Mouse (Mus musculus): Measurements from ENCODE around the gene Zdhhc18. TPM values are rescaled to one million over a fixed set of nuclear protein-coding genes. Genes with fewer than 3 reads are reported as not detected.

The Zdhhc18 gene
- polyA plus RNA-seq (2014; fragmentation: Nextera tagmentation; extraction: Ambion mirVana) = 1.9 and 2.2 TPM in 2 replicates

DNA sequence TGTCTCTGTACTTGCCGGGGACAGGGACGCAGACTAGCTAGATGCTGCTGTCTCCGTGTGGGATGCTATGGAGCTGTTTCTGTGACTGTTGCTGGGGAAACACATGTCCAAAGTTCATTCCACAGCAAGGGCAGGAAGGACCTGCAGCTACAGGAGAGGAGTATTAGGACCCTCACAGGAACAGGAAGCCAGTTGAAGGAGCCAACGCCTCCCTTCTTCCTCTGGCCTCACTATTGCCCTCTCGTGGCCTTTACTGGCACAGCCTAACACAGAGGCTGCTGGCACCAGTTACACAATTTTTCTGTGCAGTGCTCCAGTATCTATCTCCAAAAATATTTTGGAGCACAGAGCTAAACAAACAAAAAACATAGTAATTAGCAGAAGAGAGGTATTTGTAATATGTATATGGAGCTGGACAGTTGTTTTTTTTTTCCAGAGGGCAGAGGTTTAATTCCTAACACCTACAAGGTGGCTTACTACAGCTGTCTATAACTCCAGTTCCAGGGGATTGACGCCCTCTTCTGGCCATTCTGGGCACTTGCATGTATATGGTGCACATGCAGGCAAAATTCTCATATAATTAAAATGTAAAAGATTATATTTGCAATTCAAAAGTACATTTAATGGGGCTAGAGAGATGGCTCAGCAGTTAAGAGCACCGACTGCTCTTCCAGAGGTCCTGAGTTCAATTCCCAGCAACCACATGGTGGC, at the start of gene Zdhhc18:
TSS of gene Zdhhc18 (minus strand) at position 166 of the 711 bp plus-strand sequence.
- Histone ChIP-seq H3K4me3 (ENCODE audit: low read depth, low read length) (peak within 1 kb of the TSS; percentile 18; the same call in 1 of the 2 replicates), H3K27ac (ENCODE audit: low read depth) (no peak within 1 kb of the TSS), H3K9me3 (ENCODE audit: control insufficient read depth, low read length) (0 out of 2 replicates have a peak, but pooled peaks cover 2% of the 10 kb centered on the region), H3K4me1 (replicated peaks; ENCODE audit: control insufficient read depth, insufficient read depth, low read length) (no peaks in the 10 kb centered on the region), H3K36me3 (ENCODE audit: control insufficient read depth, insufficient read depth, low read length) (no peaks in the 10 kb centered on the region), H3K9ac (ENCODE audit: low read length) (peak within 1 kb of the TSS; percentile 25; the same call in 1 of the 2 replicates), H3K27me3 (replicated peaks; ENCODE audit: control insufficient read depth, insufficient read depth, low read length) (no peaks in the 10 kb centered on the region), H3K4me2 (ENCODE audit: low read length) (peak within 1 kb of the TSS; percentile 29)
- WGBS = 47% methylated on average over 7 of the region's 7 CpGs
- ATAC-seq (replicated peaks; ENCODE audit: low FRiP score, low TSS enrichment, low read depth) (no peak), DNase-seq (ENCODE audit: low spot score) (peak; percentile 84)

DNA sequence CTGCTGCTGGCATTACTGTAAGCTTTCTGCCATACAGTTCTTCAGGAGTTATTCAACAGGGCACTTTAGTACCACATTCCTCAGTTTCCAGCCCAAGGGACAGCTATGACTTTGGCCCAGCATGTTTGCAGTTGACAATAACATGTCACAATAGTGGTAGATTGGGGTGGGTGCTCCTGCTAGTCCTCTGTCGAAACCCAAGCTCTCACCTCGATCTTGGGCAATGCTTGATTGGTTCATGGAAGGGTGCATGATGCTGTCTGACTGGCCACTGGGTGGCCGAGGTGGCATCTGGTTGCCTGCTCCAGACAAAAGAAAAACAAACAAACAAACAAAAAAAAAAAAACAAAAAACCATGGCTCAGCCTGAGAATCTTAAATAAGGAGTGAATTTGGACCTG, 45.4 kb upstream of the Zdhhc18 start:
- Histone ChIP-seq H3K4me3 (ENCODE audit: low read depth, low read length) (no peak overlapping the region), H3K9ac (ENCODE audit: low read length) (no peak overlapping the region), H3K27me3 (replicated peaks; ENCODE audit: control insufficient read depth, insufficient read depth, low read length) (no peaks in the 10 kb centered on the region), H3K9me3 (ENCODE audit: control insufficient read depth, low read length) (no peaks in the 10 kb centered on the region), H3K4me1 (replicated peaks; ENCODE audit: control insufficient read depth, insufficient read depth, low read length) (peaks cover 16% of the 10 kb centered on the region), H3K27ac (ENCODE audit: low read depth) (no peak overlapping the region), H3K36me3 (ENCODE audit: control insufficient read depth, insufficient read depth, low read length) (peaks cover 80% of the 10 kb centered on the region), H3K4me2 (ENCODE audit: low read length) (no peak overlapping the region)
- WGBS = 90% methylated on average over 3 of the region's 3 CpGs
- ATAC-seq (replicated peaks; ENCODE audit: low FRiP score, low TSS enrichment, low read depth) (no peak), DNase-seq (ENCODE audit: low spot score) (no peak)

DNA sequence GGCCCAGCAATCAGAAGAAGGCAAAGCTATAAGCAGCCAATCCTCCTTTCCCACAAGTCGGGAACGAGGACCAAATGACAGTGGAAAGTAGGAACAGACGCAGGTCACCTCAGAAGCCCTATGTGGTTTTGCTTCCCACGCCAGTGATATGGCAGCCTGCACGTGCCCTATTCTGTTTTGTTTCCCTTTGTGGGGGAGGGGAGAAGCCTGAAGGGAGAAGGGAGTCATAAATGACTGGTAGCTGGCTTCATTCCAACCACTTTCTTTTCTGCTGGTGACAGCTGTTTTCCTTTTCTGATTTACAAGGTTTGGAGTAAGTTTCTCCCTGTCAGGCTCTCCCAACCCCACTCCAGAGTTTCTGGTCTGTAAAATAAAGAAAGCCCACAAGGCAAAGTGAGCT, 40.3 kb upstream of the Zdhhc18 start:
- DNase-seq (ENCODE audit: low spot score) = no peak
- Histone ChIP-seq H3K4me1 (replicated peaks; ENCODE audit: control insufficient read depth, insufficient read depth, low read length) (peaks cover 40% of the 10 kb centered on the region), H3K27me3 (replicated peaks; ENCODE audit: control insufficient read depth, insufficient read depth, low read length) (no peaks in the 10 kb centered on the region), H3K4me2 (ENCODE audit: low read length) (no peak overlapping the region), H3K9me3 (ENCODE audit: control insufficient read depth, low read length) (no peaks in the 10 kb centered on the region), H3K9ac (ENCODE audit: low read length) (no peak overlapping the region), H3K36me3 (ENCODE audit: control insufficient read depth, insufficient read depth, low read length) (peaks cover 100% of the 10 kb centered on the region), H3K27ac (ENCODE audit: low read depth) (no peak overlapping the region; the same call in 1 of the 2 replicates), H3K4me3 (ENCODE audit: low read depth, low read length) (no peak overlapping the region)
- 10% methylated on average over 5 of the region's 5 CpGs for WGBS
- no peak for ATAC-seq (replicated peaks; ENCODE audit: low FRiP score, low TSS enrichment, low read depth)

DNA sequence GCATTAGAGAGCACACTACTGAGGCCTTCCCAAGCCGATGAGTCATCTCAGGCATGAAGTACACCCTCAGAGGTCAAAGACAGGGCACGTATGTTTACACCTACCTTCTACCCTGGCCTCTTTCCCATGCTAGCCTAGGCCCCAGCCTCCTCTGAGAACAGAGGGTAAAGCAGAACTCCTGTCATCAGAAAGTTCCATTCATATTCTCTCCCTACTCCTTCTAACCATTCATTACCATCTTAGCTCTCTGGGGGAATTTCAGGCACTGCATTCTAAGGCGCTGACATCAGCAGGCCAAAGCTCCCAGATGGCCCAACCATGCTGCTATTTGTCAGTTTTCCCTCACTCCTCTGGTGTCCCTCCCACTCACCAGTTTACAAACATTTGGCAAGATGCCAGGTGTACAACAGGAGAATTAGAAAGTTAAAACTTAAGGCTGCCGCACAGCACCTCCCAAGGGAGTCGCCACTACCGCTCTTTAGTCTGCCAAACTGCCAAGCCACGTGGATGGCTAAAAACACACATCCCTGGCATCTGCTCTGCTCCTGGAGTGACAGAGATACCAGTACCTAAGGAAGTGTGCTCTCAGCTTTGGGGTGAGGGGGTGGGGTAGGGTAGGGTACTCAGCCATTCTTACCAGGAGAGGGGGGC, 38.6 kb upstream of the Zdhhc18 start:
- Histone ChIP-seq H3K4me3 (ENCODE audit: low read depth, low read length) (no peak overlapping the region), H3K27me3 (replicated peaks; ENCODE audit: control insufficient read depth, insufficient read depth, low read length) (no peaks in the 10 kb centered on the region), H3K27ac (ENCODE audit: low read depth) (peak overlapping the region; percentile 7; the same call in 1 of the 2 replicates), H3K4me2 (ENCODE audit: low read length) (no peak overlapping the region), H3K9ac (ENCODE audit: low read length) (no peak overlapping the region), H3K36me3 (ENCODE audit: control insufficient read depth, insufficient read depth, low read length) (peaks cover 100% of the 10 kb centered on the region), H3K9me3 (ENCODE audit: control insufficient read depth, low read length) (no peaks in the 10 kb centered on the region), H3K4me1 (replicated peaks; ENCODE audit: control insufficient read depth, insufficient read depth, low read length) (peaks cover 40% of the 10 kb centered on the region)
- peak; percentile 67 for ATAC-seq (replicated peaks; ENCODE audit: low FRiP score, low TSS enrichment, low read depth)
- 34% methylated on average over 7 of the region's 7 CpGs for WGBS
- no peak for DNase-seq (ENCODE audit: low spot score)

DNA sequence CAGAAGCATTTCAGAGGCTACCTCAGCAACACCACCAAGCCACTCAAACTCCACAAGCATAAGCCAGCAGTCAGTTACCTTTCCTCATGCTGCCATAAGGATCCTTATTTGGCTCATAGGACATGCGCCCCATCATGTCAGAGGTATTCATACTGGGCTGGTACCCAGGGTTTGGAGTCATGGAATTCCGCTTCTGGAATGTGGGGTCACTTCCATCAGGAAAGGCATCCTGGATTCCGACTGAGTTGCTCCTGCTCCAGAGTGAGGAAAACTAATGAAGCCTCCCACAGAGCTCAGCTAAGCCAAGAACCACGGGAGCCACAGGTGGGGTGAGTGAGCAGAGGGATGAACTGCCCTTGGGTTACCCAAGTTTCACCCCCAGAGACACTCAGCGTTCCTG, 37.2 kb upstream of the Zdhhc18 start:
- WGBS = 88% methylated on average over 5 of the region's 5 CpGs
- H3K9me3 ChIP-seq (ENCODE audit: control insufficient read depth, low read length) = no peaks in the 10 kb centered on the region

DNA sequence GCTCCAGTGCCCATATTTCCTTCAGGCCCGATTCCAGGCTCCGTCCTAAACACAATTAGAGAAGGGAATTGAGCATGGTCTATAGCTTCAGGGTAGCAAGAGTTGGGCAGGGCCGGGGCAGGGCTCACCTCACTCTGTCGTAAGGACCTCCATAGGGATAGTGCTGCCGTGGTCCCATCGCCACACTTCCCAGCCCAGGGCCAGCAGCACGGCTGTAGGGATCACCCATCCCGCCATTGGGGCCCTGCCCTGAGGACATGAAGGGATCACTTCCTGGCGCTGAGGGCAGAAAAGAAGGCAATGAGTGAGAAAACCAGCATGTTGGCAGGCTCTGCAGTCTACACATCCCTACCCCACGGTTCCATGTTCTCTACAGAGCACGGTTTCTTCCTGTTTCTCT, 36.6 kb upstream of the Zdhhc18 start:
- H3K27me3 ChIP-seq (replicated peaks; ENCODE audit: control insufficient read depth, insufficient read depth, low read length) = no peaks in the 10 kb centered on the region
- no peak overlapping the region for H3K9ac ChIP-seq (ENCODE audit: low read length)
- no peak overlapping the region for H3K4me3 ChIP-seq (ENCODE audit: low read depth, low read length)
- 86% methylated on average over 11 of the region's 11 CpGs for WGBS
- no peak for ATAC-seq (replicated peaks; ENCODE audit: low FRiP score, low TSS enrichment, low read depth)
- H3K4me1 ChIP-seq (replicated peaks; ENCODE audit: control insufficient read depth, insufficient read depth, low read length) = peaks cover 35% of the 10 kb centered on the region
- no peak for DNase-seq (ENCODE audit: low spot score)
- H3K9me3 ChIP-seq (ENCODE audit: control insufficient read depth, low read length) = no peaks in the 10 kb centered on the region
- H3K27ac ChIP-seq (ENCODE audit: low read depth) = no peak overlapping the region
- H3K4me2 ChIP-seq (ENCODE audit: low read length) = no peak overlapping the region
- H3K36me3 ChIP-seq (ENCODE audit: control insufficient read depth, insufficient read depth, low read length) = peaks cover 100% of the 10 kb centered on the region

More for the DNA sequence above, 37.2 kb upstream of the Zdhhc18 start:
- DNase-seq (ENCODE audit: low spot score) = no peak
- Histone ChIP-seq H3K4me2 (ENCODE audit: low read length) (no peak overlapping the region), H3K27ac (ENCODE audit: low read depth) (no peak overlapping the region), H3K27me3 (replicated peaks; ENCODE audit: control insufficient read depth, insufficient read depth, low read length) (no peaks in the 10 kb centered on the region), H3K36me3 (ENCODE audit: control insufficient read depth, insufficient read depth, low read length) (peaks cover 100% of the 10 kb centered on the region), H3K4me3 (ENCODE audit: low read depth, low read length) (no peak overlapping the region), H3K4me1 (replicated peaks; ENCODE audit: control insufficient read depth, insufficient read depth, low read length) (peaks cover 40% of the 10 kb centered on the region), H3K9ac (ENCODE audit: low read length) (no peak overlapping the region)
- no peak for ATAC-seq (replicated peaks; ENCODE audit: low FRiP score, low TSS enrichment, low read depth)

DNA sequence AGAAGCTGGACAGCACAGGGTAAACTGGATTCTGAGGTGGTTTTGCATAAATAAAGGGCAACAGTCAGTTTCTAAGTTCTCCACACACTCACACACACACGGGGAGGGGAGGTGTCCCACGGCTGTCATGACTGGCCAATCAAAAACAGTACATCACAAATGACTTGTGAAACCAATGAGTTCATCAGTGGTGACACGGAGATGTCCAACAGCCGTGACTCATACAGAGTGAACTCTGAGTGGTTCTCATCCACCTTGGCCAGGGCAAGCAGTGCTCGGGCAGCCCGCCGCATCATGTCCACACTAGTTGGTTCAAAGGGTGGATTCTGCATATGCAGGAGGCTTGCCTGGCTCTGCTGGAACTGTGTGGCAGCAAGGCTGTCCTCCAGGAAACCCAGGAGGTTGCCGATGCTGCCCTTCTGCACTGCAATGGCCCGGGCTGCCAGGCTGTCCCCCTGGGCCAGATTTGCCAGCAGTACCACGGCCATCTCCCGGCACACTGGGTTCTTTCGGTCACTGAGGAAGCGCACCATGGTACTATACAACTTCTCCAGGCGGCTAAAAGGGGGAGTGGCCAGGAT, 30.3 kb upstream of the Zdhhc18 start:
- Histone ChIP-seq H3K9me3 (ENCODE audit: control insufficient read depth, low read length) (no peaks in the 10 kb centered on the region), H3K4me3 (ENCODE audit: low read depth, low read length) (no peak overlapping the region), H3K27ac (ENCODE audit: low read depth) (no peak overlapping the region), H3K36me3 (ENCODE audit: control insufficient read depth, insufficient read depth, low read length) (peaks cover 71% of the 10 kb centered on the region), H3K4me1 (replicated peaks; ENCODE audit: control insufficient read depth, insufficient read depth, low read length) (peaks cover 20% of the 10 kb centered on the region), H3K27me3 (replicated peaks; ENCODE audit: control insufficient read depth, insufficient read depth, low read length) (no peaks in the 10 kb centered on the region), H3K9ac (ENCODE audit: low read length) (no peak overlapping the region), H3K4me2 (ENCODE audit: low read length) (no peak overlapping the region)
- ATAC-seq (replicated peaks; ENCODE audit: low FRiP score, low TSS enrichment, low read depth) = no peak
- 88% methylated on average over 14 of the region's 14 CpGs for WGBS
- DNase-seq (ENCODE audit: low spot score) = no peak

DNA sequence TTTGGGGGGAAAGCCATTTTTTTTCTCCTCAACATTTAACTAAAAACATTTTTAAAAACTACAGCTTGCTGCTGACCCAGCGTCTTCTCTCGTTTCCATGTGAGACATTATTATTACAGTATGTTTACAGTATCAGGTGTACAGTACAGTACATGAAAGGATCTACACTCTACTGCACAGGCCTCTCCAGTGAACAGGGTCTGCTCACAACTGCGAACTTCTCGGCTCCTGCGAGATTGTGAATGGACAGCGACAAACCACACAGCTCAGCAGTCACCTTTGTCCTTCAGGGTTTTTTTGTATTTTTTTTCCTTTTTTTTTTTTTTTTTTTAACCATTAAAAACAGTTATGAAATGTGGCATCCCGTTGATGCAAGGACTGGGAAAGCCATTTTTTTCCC, 29.7 kb upstream of the Zdhhc18 start:
- H3K4me3 ChIP-seq (ENCODE audit: low read depth, low read length) = no peak overlapping the region
- DNase-seq (ENCODE audit: low spot score) (no peak), ATAC-seq (replicated peaks; ENCODE audit: low FRiP score, low TSS enrichment, low read depth) (no peak)
- H3K4me2 ChIP-seq (ENCODE audit: low read length) = no peak overlapping the region
- no peak overlapping the region for H3K27ac ChIP-seq (ENCODE audit: low read depth)
- H3K27me3 ChIP-seq (replicated peaks; ENCODE audit: control insufficient read depth, insufficient read depth, low read length) = no peaks in the 10 kb centered on the region
- no peak overlapping the region for H3K9ac ChIP-seq (ENCODE audit: low read length)
- no peaks in the 10 kb centered on the region for H3K9me3 ChIP-seq (ENCODE audit: control insufficient read depth, low read length)
- peaks cover 22% of the 10 kb centered on the region for H3K4me1 ChIP-seq (replicated peaks; ENCODE audit: control insufficient read depth, insufficient read depth, low read length)
- peaks cover 65% of the 10 kb centered on the region for H3K36me3 ChIP-seq (ENCODE audit: control insufficient read depth, insufficient read depth, low read length)
- 83% methylated on average over 7 of the region's 7 CpGs for WGBS
